Mouse (Mus musculus): ENCODE measurements around the gene Smug1. TPM values are rescaled to one million over a fixed set of nuclear protein-coding genes. Genes with fewer than 3 reads are reported as not detected.

Smug1 gene
- polyA plus RNA-seq, 1 experiment from 2014 or later = 10.6 TPM

- H3K4me2 ChIP-seq (replicated peaks; ENCODE audit: low read depth) = no peak overlapping the region
- TF ChIP-seq EP300 (optimal IDR thresholded peaks at IDR 0.05) (no peak), CTCF (IDR thresholded peaks at IDR 0.05; ENCODE audit: low read depth) (no peak)
- no peaks in the 10 kb centered on the region for H3K9me3 ChIP-seq (ENCODE audit: control insufficient read depth, low read length)
- 37% methylated on average over 5 of the region's 5 CpGs for WGBS
- H3K27me3 ChIP-seq (ENCODE audit: control insufficient read depth, insufficient read depth, low read length) = no peaks in the 10 kb centered on the region
- ATAC-seq (ENCODE audit: low FRiP score, low TSS enrichment) (no peak), DNase-seq (ENCODE audit: low spot score) (no peak)
- no peak overlapping the region for H3K4me3 ChIP-seq (ENCODE audit: low read depth, low read length)
- H3K27ac ChIP-seq (replicated peaks) = no peak overlapping the region
- no peaks in the 10 kb centered on the region for H3K36me3 ChIP-seq (ENCODE audit: control insufficient read depth, insufficient read depth, low read length)
- peaks cover 3% of the 10 kb centered on the region; the same call in 1 of the 2 replicates for H3K4me1 ChIP-seq (replicated peaks; ENCODE audit: control insufficient read depth, insufficient read depth)
- H3K9ac ChIP-seq (ENCODE audit: low read length) = 0 out of 2 replicates have a peak overlapping the region, but pooled peaks have one; percentile 13
Measured at GRCm38 (mm10) chr15:103134277-103135086, 32.4 kb downstream of the Smug1 start.

- DNase-seq (ENCODE audit: low spot score) = no peak
- H3K36me3 ChIP-seq (ENCODE audit: control insufficient read depth, insufficient read depth, low read length) = no peaks in the 10 kb centered on the region
Measured at GRCm38 (mm10) chr15:103133761-103134160, 33.1 kb downstream of the Smug1 start.

GRCm38 (mm10) chr15:103130729-103131128 is 36.2 kb downstream of the Smug1 start:
- no peaks in the 10 kb centered on the region for H3K27me3 ChIP-seq (ENCODE audit: control insufficient read depth, insufficient read depth, low read length)
- H3K9ac ChIP-seq (ENCODE audit: low read length) = no peak overlapping the region
- no peaks in the 10 kb centered on the region for H3K36me3 ChIP-seq (ENCODE audit: control insufficient read depth, insufficient read depth, low read length)
- no peak for DNase-seq (ENCODE audit: low spot score)
- no peak overlapping the region for H3K27ac ChIP-seq (replicated peaks)
- H3K4me1 ChIP-seq (replicated peaks; ENCODE audit: control insufficient read depth, insufficient read depth) = peaks cover 3% of the 10 kb centered on the region; the same call in 1 of the 2 replicates
- H3K9me3 ChIP-seq (ENCODE audit: control insufficient read depth, low read length) = no peaks in the 10 kb centered on the region
- peak; percentile 75 for TF ChIP-seq CTCF (IDR thresholded peaks at IDR 0.05; ENCODE audit: low read depth)
- no peak for TF ChIP-seq EP300 (optimal IDR thresholded peaks at IDR 0.05)
- no peak overlapping the region for H3K4me3 ChIP-seq (ENCODE audit: low read depth, low read length)
- ATAC-seq (ENCODE audit: low FRiP score, low TSS enrichment) = no peak
- 63% methylated on average over 1 of the region's 1 CpGs for WGBS
- H3K4me2 ChIP-seq (replicated peaks; ENCODE audit: low read depth) = no peak overlapping the region

More at GRCm38 (mm10) chr15:103133761-103134160, 33.1 kb downstream of the Smug1 start:
- Histone ChIP-seq H3K4me3 (ENCODE audit: low read depth, low read length) (no peak overlapping the region), H3K9ac (ENCODE audit: low read length) (no peak overlapping the region), H3K4me2 (replicated peaks; ENCODE audit: low read depth) (no peak overlapping the region), H3K27me3 (ENCODE audit: control insufficient read depth, insufficient read depth, low read length) (no peaks in the 10 kb centered on the region), H3K27ac (replicated peaks) (no peak overlapping the region), H3K9me3 (ENCODE audit: control insufficient read depth, low read length) (no peaks in the 10 kb centered on the region), H3K4me1 (replicated peaks; ENCODE audit: control insufficient read depth, insufficient read depth) (peaks cover 3% of the 10 kb centered on the region; the same call in 1 of the 2 replicates)
- 31% methylated on average over 4 of the region's 4 CpGs for WGBS
- TF ChIP-seq EP300 (optimal IDR thresholded peaks at IDR 0.05) = no peak
- no peak for TF ChIP-seq CTCF (IDR thresholded peaks at IDR 0.05; ENCODE audit: low read depth)
- no peak for ATAC-seq (ENCODE audit: low FRiP score, low TSS enrichment)

GRCm38 (mm10) chr15:103129289-103129688 is 37.6 kb downstream of the Smug1 start:
- 41% methylated on average over 6 of the region's 6 CpGs for WGBS
- no peak for DNase-seq (ENCODE audit: low spot score)
- TF ChIP-seq CTCF (IDR thresholded peaks at IDR 0.05; ENCODE audit: low read depth) = no peak
- TF ChIP-seq EP300 (optimal IDR thresholded peaks at IDR 0.05) = no peak

GRCm38 (mm10) chr15:103128056-103128833 is 38.6 kb downstream of the Smug1 start:
- no peak for TF ChIP-seq EP300 (optimal IDR thresholded peaks at IDR 0.05)
- TF ChIP-seq CTCF (IDR thresholded peaks at IDR 0.05; ENCODE audit: low read depth) = no peak
- H3K4me3 ChIP-seq (ENCODE audit: low read depth, low read length) = no peak overlapping the region
- 14% methylated on average over 1 of the region's 1 CpGs for WGBS
- H3K9me3 ChIP-seq (ENCODE audit: control insufficient read depth, low read length) = no peaks in the 10 kb centered on the region
- no peaks in the 10 kb centered on the region for H3K27me3 ChIP-seq (ENCODE audit: control insufficient read depth, insufficient read depth, low read length)
- H3K9ac ChIP-seq (ENCODE audit: low read length) = no peak overlapping the region
- no peak overlapping the region; the same call in 1 of the 2 replicates for H3K27ac ChIP-seq (replicated peaks)
- H3K4me1 ChIP-seq (replicated peaks; ENCODE audit: control insufficient read depth, insufficient read depth) = no peaks in the 10 kb centered on the region; the same call in 1 of the 2 replicates
- H3K36me3 ChIP-seq (ENCODE audit: control insufficient read depth, insufficient read depth, low read length) = no peaks in the 10 kb centered on the region
- ATAC-seq (ENCODE audit: low FRiP score, low TSS enrichment) = no peak
- no peak overlapping the region for H3K4me2 ChIP-seq (replicated peaks; ENCODE audit: low read depth)
- no peak for DNase-seq (ENCODE audit: low spot score)

More at GRCm38 (mm10) chr15:103129289-103129688, 37.6 kb downstream of the Smug1 start:
- Histone ChIP-seq H3K27ac (replicated peaks) (no peak overlapping the region), H3K4me3 (ENCODE audit: low read depth, low read length) (no peak overlapping the region), H3K4me1 (replicated peaks; ENCODE audit: control insufficient read depth, insufficient read depth) (no peaks in the 10 kb centered on the region; the same call in 1 of the 2 replicates), H3K27me3 (ENCODE audit: control insufficient read depth, insufficient read depth, low read length) (no peaks in the 10 kb centered on the region), H3K36me3 (ENCODE audit: control insufficient read depth, insufficient read depth, low read length) (no peaks in the 10 kb centered on the region), H3K9me3 (ENCODE audit: control insufficient read depth, low read length) (no peaks in the 10 kb centered on the region), H3K9ac (ENCODE audit: low read length) (0 out of 2 replicates have a peak overlapping the region, but pooled peaks have one; percentile 23), H3K4me2 (replicated peaks; ENCODE audit: low read depth) (no peak overlapping the region)
- ATAC-seq (ENCODE audit: low FRiP score, low TSS enrichment) = no peak

Measured in stomach, postnatal 0 days (tissue).